Mouse (Mus musculus): ENCODE data around the gene Tmem132a.

DNA sequence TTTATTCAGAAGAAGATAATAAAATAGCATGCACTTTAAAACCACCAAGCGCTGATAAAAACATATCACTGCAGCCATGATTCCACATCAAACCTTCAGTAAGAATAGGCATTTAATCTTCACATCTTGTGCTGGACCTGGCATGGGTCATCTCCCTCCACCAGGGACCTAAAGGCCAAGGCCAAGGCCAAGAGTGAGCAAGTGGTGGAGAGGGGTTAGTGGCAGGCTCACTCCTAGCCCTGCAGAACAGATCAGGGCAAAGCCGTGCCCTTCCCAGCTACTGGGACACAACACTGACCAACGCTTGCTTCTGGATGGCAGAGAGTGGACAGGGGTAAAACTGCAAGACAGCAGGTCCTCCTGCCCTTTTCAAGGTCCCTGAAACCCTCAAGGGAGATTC lies 936 bp upstream of the Tmem132a start:
- TF ChIP-seq FLI1 (IDR thresholded peaks at IDR 0.05; ENCODE audit: low read length) (no peak), GATA1 (IDR thresholded peaks at IDR 0.05; ENCODE audit: borderline replicate concordance, low read length) (no peak)

All from megakaryocyte, embryonic 14.5 days (primary cell).